Mouse (Mus musculus): Measurements from ENCODE around the gene 4930544D05Rik. TPM values are rescaled to one million over a fixed set of nuclear protein-coding genes. Genes with fewer than 3 reads are reported as not detected.

Gene 4930544D05Rik
- polyA plus RNA-seq, 1 experiment, result not detected

- Histone ChIP-seq H3K4me3 (replicated peaks; ENCODE audit: extremely low read depth, low read depth, low read length) (no peak overlapping the region), H3K4me1 (ENCODE audit: control insufficient read depth, insufficient read depth, low read length) (no peaks in the 10 kb centered on the region)
- TF ChIP-seq POLR2A (IDR thresholded peaks at IDR 0.05; ENCODE audit: borderline replicate concordance, extremely low read depth, low read depth, low read length), result no peak
- no peak for TF ChIP-seq CTCF (IDR thresholded peaks at IDR 0.05; ENCODE audit: insufficient read depth, low read length)
- DNase-seq, result no peak
- WGBS, result 95% methylated on average over 1 of the region's 1 CpGs
These were observed 22.1 kb downstream of the 4930544D05Rik start for GRCm38 (mm10) chr11:70637764-70638163.

- DNase-seq, result no peak
- Histone ChIP-seq H3K4me3 (replicated peaks; ENCODE audit: extremely low read depth, low read depth, low read length) (no peak overlapping the region), H3K4me1 (ENCODE audit: control insufficient read depth, insufficient read depth, low read length) (no peaks in the 10 kb centered on the region)
- WGBS, result 88% methylated on average over 1 of the region's 1 CpGs
- TF ChIP-seq CTCF (IDR thresholded peaks at IDR 0.05; ENCODE audit: insufficient read depth, low read length) (no peak), POLR2A (IDR thresholded peaks at IDR 0.05; ENCODE audit: borderline replicate concordance, extremely low read depth, low read depth, low read length) (no peak)
These were observed 22.6 kb downstream of the 4930544D05Rik start for GRCm38 (mm10) chr11:70638293-70638692.

- no peak within 1 kb of the TSS for H3K4me3 ChIP-seq (replicated peaks; ENCODE audit: extremely low read depth, low read depth, low read length)
- DNase-seq, result no peak
- 20% methylated on average over 5 of the region's 5 CpGs for WGBS
- H3K4me1 ChIP-seq (ENCODE audit: control insufficient read depth, insufficient read depth, low read length), result no peaks in the 10 kb centered on the region
- no peak for TF ChIP-seq CTCF (IDR thresholded peaks at IDR 0.05; ENCODE audit: insufficient read depth, low read length)
- TF ChIP-seq POLR2A (IDR thresholded peaks at IDR 0.05; ENCODE audit: borderline replicate concordance, extremely low read depth, low read depth, low read length), result no peak
These were observed 23.1 kb downstream of the 4930544D05Rik start, which contains the start of gene Gp1ba for GRCm38 (mm10) chr11:70638714-70639278. Gene Gp1ba (plus strand): TSS chr11:70639122.

- no peak for TF ChIP-seq CTCF (IDR thresholded peaks at IDR 0.05; ENCODE audit: insufficient read depth, low read length)
- no peak for TF ChIP-seq POLR2A (IDR thresholded peaks at IDR 0.05; ENCODE audit: borderline replicate concordance, extremely low read depth, low read depth, low read length)
- no peaks in the 10 kb centered on the region for H3K4me1 ChIP-seq (ENCODE audit: control insufficient read depth, insufficient read depth, low read length)
- WGBS, result 45% methylated on average over 8 of the region's 8 CpGs
- no peak overlapping the region for H3K4me3 ChIP-seq (replicated peaks; ENCODE audit: extremely low read depth, low read depth, low read length)
- no peak for DNase-seq
These were observed 24.3 kb downstream of the 4930544D05Rik start for GRCm38 (mm10) chr11:70639976-70640375.

- Histone ChIP-seq H3K4me1 (ENCODE audit: control insufficient read depth, insufficient read depth, low read length) (peaks cover 4% of the 10 kb centered on the region; the same call in 1 of the 2 replicates), H3K4me3 (replicated peaks; ENCODE audit: extremely low read depth, low read depth, low read length) (no peak overlapping the region)
- 69% methylated on average over 7 of the region's 7 CpGs for WGBS
- no peak for TF ChIP-seq POLR2A (IDR thresholded peaks at IDR 0.05; ENCODE audit: borderline replicate concordance, extremely low read depth, low read depth, low read length)
- no peak for TF ChIP-seq CTCF (IDR thresholded peaks at IDR 0.05; ENCODE audit: insufficient read depth, low read length)
- DNase-seq, result no peak
These were observed 25.6 kb downstream of the 4930544D05Rik start for GRCm38 (mm10) chr11:70641241-70641640.

- Histone ChIP-seq H3K4me1 (ENCODE audit: control insufficient read depth, insufficient read depth, low read length) (peaks cover 4% of the 10 kb centered on the region; the same call in 1 of the 2 replicates), H3K4me3 (replicated peaks; ENCODE audit: extremely low read depth, low read depth, low read length) (no peak overlapping the region)
- no peak for DNase-seq
- TF ChIP-seq CTCF (IDR thresholded peaks at IDR 0.05; ENCODE audit: insufficient read depth, low read length), result no peak
- no peak for TF ChIP-seq POLR2A (IDR thresholded peaks at IDR 0.05; ENCODE audit: borderline replicate concordance, extremely low read depth, low read depth, low read length)
- 88% methylated on average over 6 of the region's 6 CpGs for WGBS
These were observed 27.4 kb downstream of the 4930544D05Rik start for GRCm38 (mm10) chr11:70643051-70643450.

- no peak for TF ChIP-seq POLR2A (IDR thresholded peaks at IDR 0.05; ENCODE audit: borderline replicate concordance, extremely low read depth, low read depth, low read length)
- TF ChIP-seq CTCF (IDR thresholded peaks at IDR 0.05; ENCODE audit: insufficient read depth, low read length), result no peak
- Histone ChIP-seq H3K4me1 (ENCODE audit: control insufficient read depth, insufficient read depth, low read length) (peaks cover 11% of the 10 kb centered on the region), H3K4me3 (replicated peaks; ENCODE audit: extremely low read depth, low read depth, low read length) (no peak overlapping the region)
- no peak for DNase-seq
- 94% methylated on average over 8 of the region's 8 CpGs for WGBS
These were observed 29.0 kb downstream of the 4930544D05Rik start for GRCm38 (mm10) chr11:70644564-70645103.

- Histone ChIP-seq H3K4me1 (ENCODE audit: control insufficient read depth, insufficient read depth, low read length) (peaks cover 12% of the 10 kb centered on the region), H3K4me3 (replicated peaks; ENCODE audit: extremely low read depth, low read depth, low read length) (no peak overlapping the region)
- DNase-seq, result no peak
- 82% methylated on average over 12 of the region's 12 CpGs for WGBS
- no peak for TF ChIP-seq CTCF (IDR thresholded peaks at IDR 0.05; ENCODE audit: insufficient read depth, low read length)
- TF ChIP-seq POLR2A (IDR thresholded peaks at IDR 0.05; ENCODE audit: borderline replicate concordance, extremely low read depth, low read depth, low read length), result no peak
These were observed 30.0 kb downstream of the 4930544D05Rik start for GRCm38 (mm10) chr11:70645461-70646258.

- Histone ChIP-seq H3K4me1 (ENCODE audit: control insufficient read depth, insufficient read depth, low read length) (peaks cover 16% of the 10 kb centered on the region), H3K4me3 (replicated peaks; ENCODE audit: extremely low read depth, low read depth, low read length) (peak overlapping the region; percentile 74)
- WGBS, result 21% methylated on average over 3 of the region's 3 CpGs
- TF ChIP-seq CTCF (IDR thresholded peaks at IDR 0.05; ENCODE audit: insufficient read depth, low read length) (no peak), POLR2A (IDR thresholded peaks at IDR 0.05; ENCODE audit: borderline replicate concordance, extremely low read depth, low read depth, low read length) (no peak)
- no peak for DNase-seq
These were observed 30.6 kb downstream of the 4930544D05Rik start for GRCm38 (mm10) chr11:70646259-70646555.

All from lung, adult 2 months (tissue).